Mouse (Mus musculus) 416B (cell line): ENCODE measurements at regions not wholly inside any gene's neighbourhood (a gene's known extent, or its start where the extent isn't known, plus 50 kb on each side); places are given as distances from the start of the nearest gene placed in this dataset.

Experiments used
- DNase-seq: peaks from one replicate; pipeline ENCODE4 v3.0.0; 2011; ENCODE audit warnings: low read depth

- DNase-seq, result no peak
These were observed 125.0 kb upstream of the Gm765 start for GRCm38 (mm10) chr6:98467563-98467962.

DNA sequence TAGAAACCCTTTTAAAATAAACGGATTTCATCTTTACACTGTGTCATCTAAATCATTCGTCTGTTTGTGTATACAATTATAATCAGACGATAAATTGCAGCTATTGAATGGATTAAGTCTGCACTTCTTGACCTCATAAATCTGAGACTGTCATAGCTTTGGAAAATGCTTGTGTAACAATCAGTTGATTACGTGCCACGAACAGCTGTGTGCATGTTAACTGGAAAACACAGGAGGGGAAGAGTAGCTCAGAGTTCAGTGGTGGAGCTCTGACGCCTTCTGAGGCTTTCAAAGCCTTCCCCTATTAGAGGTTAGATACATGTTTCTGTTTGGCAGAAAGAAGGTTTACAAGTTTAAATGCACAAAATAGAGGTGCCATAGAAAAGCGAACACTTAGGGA lies 109.7 kb upstream of the Gm765 start:
- DNase-seq, result no peak

DNA sequence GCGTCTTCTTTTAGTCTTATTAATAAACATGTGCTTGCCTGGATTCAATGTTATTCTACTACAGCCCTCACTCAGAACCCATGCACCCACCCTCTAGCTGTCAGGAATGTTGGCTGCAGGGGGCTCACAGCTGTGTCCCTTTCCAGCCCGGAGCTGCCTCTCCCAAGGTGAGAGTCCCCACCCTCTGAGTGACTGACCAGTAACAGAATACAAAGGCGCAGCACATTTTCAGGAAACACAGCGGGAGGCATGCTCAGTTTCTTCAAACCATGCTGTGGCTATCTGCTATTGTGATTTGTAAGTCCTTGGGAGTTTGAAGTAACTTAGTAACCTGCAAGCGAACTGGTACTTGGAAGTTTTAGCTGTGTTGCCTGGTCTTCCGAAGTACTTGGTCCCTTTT lies 93.1 kb upstream of the Gm765 start:
- no peak for DNase-seq

GRCm38 (mm10) chr6:98433286-98433685 lies 90.7 kb upstream of the Gm765 start:
- DNase-seq, result no peak

DNA sequence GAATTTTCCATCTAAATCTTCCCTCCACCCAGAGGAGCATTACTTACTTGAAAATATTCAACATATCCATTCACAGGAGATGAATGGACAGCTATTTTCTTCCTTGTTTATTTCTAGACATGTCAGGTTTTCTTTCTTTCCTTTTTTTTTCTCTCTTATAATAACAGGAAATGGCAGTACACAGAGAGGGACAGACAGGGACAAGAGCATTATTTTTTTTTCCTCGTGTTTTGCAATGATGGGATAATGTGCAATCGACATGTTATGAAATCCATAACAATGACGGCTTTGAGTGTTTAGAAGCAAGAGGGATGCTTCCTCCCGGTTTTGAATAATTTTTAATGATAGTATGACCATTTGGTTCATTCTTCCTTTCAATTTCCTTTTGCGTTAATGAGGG lies 86.6 kb upstream of the Gm765 start:
- DNase-seq, result no peak

DNA sequence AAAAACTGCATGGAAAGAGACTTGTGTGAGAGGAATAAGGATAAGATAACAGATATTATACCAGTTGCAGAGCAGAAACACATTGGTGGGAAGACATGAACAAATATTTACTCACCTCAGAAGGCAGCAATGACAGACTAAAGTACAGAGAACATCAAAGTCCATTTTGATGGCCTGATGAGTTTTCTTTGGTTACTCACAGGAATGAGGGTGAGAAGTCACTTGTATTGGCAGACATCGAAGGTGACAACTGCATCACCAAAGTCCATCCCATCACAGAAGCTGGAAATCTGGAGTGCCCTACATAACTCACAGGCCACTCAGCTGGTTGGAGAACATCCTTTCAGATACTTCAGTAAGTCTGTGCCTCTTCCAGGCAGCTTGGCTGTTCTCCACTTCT lies 60.1 kb upstream of the Gm765 start:
- DNase-seq, result no peak

DNA sequence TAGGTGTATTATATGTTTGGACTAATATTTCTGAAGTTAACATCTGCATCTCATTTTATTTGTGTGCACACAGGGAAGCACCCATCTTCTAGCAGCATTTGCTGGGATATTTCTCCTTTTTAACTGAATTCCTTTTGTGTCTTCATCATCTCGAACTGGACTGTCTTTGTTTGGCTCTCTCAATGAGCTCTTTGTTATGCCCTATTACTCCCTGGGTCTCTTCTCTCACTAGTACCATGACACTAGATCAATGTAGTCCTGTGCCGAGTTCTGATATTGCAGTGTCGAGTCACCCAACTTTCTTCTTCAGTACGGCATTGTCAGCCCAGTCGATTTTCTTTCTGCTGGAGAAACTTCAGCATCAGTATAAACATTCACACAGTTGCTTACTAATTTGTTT lies 52.0 kb upstream of the Gm765 start:
- no peak for DNase-seq
